Mouse (Mus musculus) embryonic facial prominence, embryonic 12.5 days (tissue): ENCODE data around the gene Ing1. TPM values are rescaled to one million over a fixed set of nuclear protein-coding genes. Genes with fewer than 3 reads are reported as not detected.
A peak's percentile ranks its signal among the peaks of the same experiment; 100 is the strongest.
"Not testable (repeated sequence)": the region's sequence is repeated elsewhere in the genome, so short reads cannot be mapped to it uniquely, and the experiment has no call there.

ENCODE experiments used
- ATAC-seq: fragments of 200-750 bp; cut with Nextera tagmentation; 2 replicates; pipeline ENCODE4 v1.8.0; 2017; ENCODE audit not compliant: insufficient number of reproducible peaks, insufficient read depth, low FRiP score, low TSS enrichment
- H3K27ac ChIP-seq: fragments of 300-500 bp; sonication (generic); 2 replicates; pipeline ENCODE4 v1.5.1; 2016; ENCODE audit warnings: mild to moderate bottlenecking
- H3K27me3 ChIP-seq: fragments of 300-500 bp; sonication (generic); 2 replicates; pipeline ENCODE4 v1.6.1; 2016; ENCODE audit warnings: mild to moderate bottlenecking, moderate library complexity
- H3K36me3 ChIP-seq: fragments of 300-500 bp; sonication (generic); 2 replicates; pipeline ENCODE4 v1.6.1; 2016; ENCODE audit warnings: mild to moderate bottlenecking
- H3K4me1 ChIP-seq: fragments of 300-500 bp; sonication (generic); 2 replicates; pipeline ENCODE4 v1.6.1; 2016
- H3K4me2 ChIP-seq: fragments of 300-500 bp; sonication (generic); replicated peaks from 2 replicates; pipeline ENCODE4 v1.6.1; 2016; ENCODE audit warnings: mild to moderate bottlenecking, moderate library complexity
- H3K4me3 ChIP-seq: fragments of 300-500 bp; sonication (generic); 2 replicates; pipeline ENCODE4 v1.5.1; 2016; ENCODE audit warnings: mild to moderate bottlenecking
- H3K9ac ChIP-seq: fragments of 300-500 bp; sonication (generic); 2 replicates; pipeline ENCODE4 v1.6.1; 2016; ENCODE audit warnings: mild to moderate bottlenecking, moderate library complexity
- H3K9me3 ChIP-seq: fragments of 300-500 bp; sonication (generic); 2 replicates; pipeline ENCODE4 v1.6.1; 2016; ENCODE audit warnings: mild to moderate bottlenecking, moderate library complexity
- WGBS: fragments of 180-500 bp; shearing (Covaris S2); methylation state at CpG from one replicate; pipeline ENCODE4 v1.1.7; 2016; 5-methylcytosine and 5-hydroxymethylcytosine counted together
- polyA plus RNA-seq: library from polyadenylated mRNA; unstranded; fragments of >200 nt; fragmentation: Nextera tagmentation; extraction: Ambion mirVana; gene quantifications from 2 replicates; pipeline ENCODE4 v1.2.1, GENCODE M21; 2016

The Ing1 gene
- polyA plus RNA-seq, 1 experiment from 2014 or later = 39.7 TPM

GRCm38 (mm10) chr8:11530155-11530770 lies 25.1 kb upstream of the Ing1 start:
- no peak for ATAC-seq
- peaks cover 39% of the 10 kb centered on the region for H3K36me3 ChIP-seq
- no peak overlapping the region for H3K9ac ChIP-seq
- H3K9me3 ChIP-seq = no peaks in the 10 kb centered on the region
- no peaks in the 10 kb centered on the region for H3K4me1 ChIP-seq
- H3K27me3 ChIP-seq = no peaks in the 10 kb centered on the region
- no peak overlapping the region for H3K4me3 ChIP-seq
- H3K27ac ChIP-seq = no peak overlapping the region
- no peak overlapping the region for H3K4me2 ChIP-seq
- WGBS = 80% methylated on average over 18 of the region's 18 CpGs

GRCm38 (mm10) chr8:11530849-11531248 lies 24.5 kb upstream of the Ing1 start:
- Histone ChIP-seq H3K4me3 (no peak overlapping the region), H3K4me1 (no peaks in the 10 kb centered on the region), H3K27ac (no peak overlapping the region), H3K4me2 (no peak overlapping the region), H3K36me3 (peaks cover 36% of the 10 kb centered on the region), H3K9me3 (no peaks in the 10 kb centered on the region), H3K27me3 (no peaks in the 10 kb centered on the region), H3K9ac (no peak overlapping the region)
- 69% methylated on average over 4 of the region's 4 CpGs for WGBS
- ATAC-seq = no peak

GRCm38 (mm10) chr8:11534494-11534893 lies 20.9 kb upstream of the Ing1 start:
- WGBS = 39% methylated on average over 9 of the region's 9 CpGs
- H3K4me3 ChIP-seq = no peak overlapping the region
- H3K27me3 ChIP-seq = no peaks in the 10 kb centered on the region
- H3K27ac ChIP-seq = no peak overlapping the region
- no peak overlapping the region for H3K4me2 ChIP-seq
- no peak for ATAC-seq
- H3K9me3 ChIP-seq = no peaks in the 10 kb centered on the region
- no peaks in the 10 kb centered on the region for H3K4me1 ChIP-seq
- peaks cover 46% of the 10 kb centered on the region for H3K36me3 ChIP-seq
- no peak overlapping the region for H3K9ac ChIP-seq

GRCm38 (mm10) chr8:11539049-11539448 lies 16.3 kb upstream of the Ing1 start:
- no peak overlapping the region for H3K27ac ChIP-seq
- no peaks in the 10 kb centered on the region for H3K9me3 ChIP-seq
- WGBS = 95% methylated on average over 4 of the region's 4 CpGs
- no peak for ATAC-seq
- no peaks in the 10 kb centered on the region for H3K27me3 ChIP-seq
- no peak overlapping the region for H3K4me2 ChIP-seq
- peaks cover 43% of the 10 kb centered on the region for H3K36me3 ChIP-seq
- no peaks in the 10 kb centered on the region for H3K4me1 ChIP-seq
- H3K9ac ChIP-seq = no peak overlapping the region
- H3K4me3 ChIP-seq = no peak overlapping the region

- Histone ChIP-seq H3K27me3 (no peaks in the 10 kb centered on the region), H3K4me2 (no peak overlapping the region), H3K9ac (no peak overlapping the region), H3K4me1 (no peaks in the 10 kb centered on the region), H3K27ac (no peak overlapping the region), H3K9me3 (no peaks in the 10 kb centered on the region), H3K4me3 (no peak overlapping the region), H3K36me3 (peaks cover 40% of the 10 kb centered on the region)
- ATAC-seq = no peak
- 95% methylated on average over 8 of the region's 8 CpGs for whole genome bisulfite sequencing
Observed at GRCm38 (mm10) chr8:11540182-11540581, 15.2 kb upstream of the Ing1 start.

DNA sequence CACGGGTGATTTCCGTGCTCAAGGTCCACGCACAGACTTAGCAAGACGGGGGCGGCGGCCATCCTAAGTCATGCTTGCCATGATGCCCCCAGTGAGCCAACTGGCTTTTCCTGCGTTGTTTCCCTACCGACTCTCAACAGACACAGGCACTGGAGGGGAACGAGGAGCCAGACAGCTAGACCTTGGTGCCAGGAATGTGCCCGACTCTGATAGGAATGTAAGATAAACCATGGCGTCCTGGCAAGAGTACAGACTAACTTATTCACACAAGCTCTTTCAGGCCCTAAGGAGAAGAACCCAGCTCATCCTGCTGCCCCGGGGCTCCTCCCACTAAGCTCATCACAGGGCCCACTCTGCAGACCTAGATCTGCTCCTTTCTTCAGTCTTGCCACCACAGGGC lies 13.3 kb upstream of the Ing1 start:
- Histone ChIP-seq H3K27ac (no peak overlapping the region), H3K27me3 (no peaks in the 10 kb centered on the region), H3K36me3 (peaks cover 46% of the 10 kb centered on the region), H3K4me3 (no peak overlapping the region), H3K4me2 (no peak overlapping the region), H3K9ac (no peak overlapping the region), H3K4me1 (no peaks in the 10 kb centered on the region), H3K9me3 (no peaks in the 10 kb centered on the region)
- WGBS = 90% methylated on average over 12 of the region's 12 CpGs
- no peak for ATAC-seq

GRCm38 (mm10) chr8:11542866-11543265 lies 12.5 kb upstream of the Ing1 start:
- Histone ChIP-seq H3K4me1 (no peaks in the 10 kb centered on the region), H3K36me3 (peaks cover 44% of the 10 kb centered on the region), H3K27me3 (no peaks in the 10 kb centered on the region), H3K4me2 (no peak overlapping the region), H3K27ac (no peak overlapping the region), H3K9ac (no peak overlapping the region), H3K4me3 (no peak overlapping the region), H3K9me3 (no peaks in the 10 kb centered on the region)
- 83% methylated on average over 4 of the region's 4 CpGs for WGBS
- no peak for ATAC-seq

- ATAC-seq = no peak
- WGBS = 48% methylated on average over 3 of the region's 3 CpGs
- Histone ChIP-seq H3K36me3 (peaks cover 37% of the 10 kb centered on the region), H3K4me3 (no peak overlapping the region), H3K4me1 (no peaks in the 10 kb centered on the region), H3K27me3 (no peaks in the 10 kb centered on the region), H3K9ac (no peak overlapping the region), H3K4me2 (no peak overlapping the region), H3K27ac (no peak overlapping the region), H3K9me3 (no peaks in the 10 kb centered on the region)
Observed at GRCm38 (mm10) chr8:11544386-11544785, 11.0 kb upstream of the Ing1 start.

- Histone ChIP-seq H3K4me1 (peaks cover 9% of the 10 kb centered on the region; the same call in 1 of the 2 replicates), H3K27me3 (no peaks in the 10 kb centered on the region), H3K36me3 (peaks cover 15% of the 10 kb centered on the region), H3K4me3 (no peak overlapping the region), H3K9me3 (no peaks in the 10 kb centered on the region), H3K4me2 (no peak overlapping the region), H3K27ac (no peak overlapping the region), H3K9ac (no peak overlapping the region; the same call in 1 of the 2 replicates)
- no peak for ATAC-seq
- 66% methylated on average over 6 of the region's 6 CpGs for WGBS
Observed at GRCm38 (mm10) chr8:11547063-11547462, 8.3 kb upstream of the Ing1 start.

DNA sequence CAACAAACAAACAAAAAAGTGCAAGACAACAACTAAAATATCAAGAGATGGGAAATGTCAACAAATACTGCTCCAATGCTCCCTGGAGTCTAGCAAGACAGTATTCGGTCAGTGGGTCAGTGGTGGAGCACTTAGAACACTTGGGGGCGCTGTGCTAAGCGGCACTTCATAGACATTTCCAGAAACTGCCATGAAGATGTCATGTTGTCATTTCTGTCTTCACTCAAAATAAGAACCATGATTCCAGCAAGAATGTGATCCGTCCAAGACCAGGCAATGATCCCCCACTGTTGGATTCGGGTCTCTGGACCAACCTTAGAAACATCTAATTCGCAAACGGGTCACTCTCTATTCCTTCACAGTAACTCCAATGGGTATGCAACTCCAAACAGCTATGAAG lies 5.7 kb upstream of the Ing1 start:
- Histone ChIP-seq H3K27me3 (no peaks in the 10 kb centered on the region), H3K9ac (no peak overlapping the region), H3K36me3 (peaks cover 12% of the 10 kb centered on the region; the same call in 1 of the 2 replicates), H3K4me1 (peaks cover 14% of the 10 kb centered on the region; the same call in 1 of the 2 replicates), H3K9me3 (no peaks in the 10 kb centered on the region), H3K4me2 (peak overlapping the region; percentile 64), H3K27ac (peak overlapping the region; percentile 88; the same call in 1 of the 2 replicates), H3K4me3 (peak overlapping the region; percentile 76)
- no peak for ATAC-seq
- 18% methylated on average over 7 of the region's 7 CpGs for WGBS

DNA sequence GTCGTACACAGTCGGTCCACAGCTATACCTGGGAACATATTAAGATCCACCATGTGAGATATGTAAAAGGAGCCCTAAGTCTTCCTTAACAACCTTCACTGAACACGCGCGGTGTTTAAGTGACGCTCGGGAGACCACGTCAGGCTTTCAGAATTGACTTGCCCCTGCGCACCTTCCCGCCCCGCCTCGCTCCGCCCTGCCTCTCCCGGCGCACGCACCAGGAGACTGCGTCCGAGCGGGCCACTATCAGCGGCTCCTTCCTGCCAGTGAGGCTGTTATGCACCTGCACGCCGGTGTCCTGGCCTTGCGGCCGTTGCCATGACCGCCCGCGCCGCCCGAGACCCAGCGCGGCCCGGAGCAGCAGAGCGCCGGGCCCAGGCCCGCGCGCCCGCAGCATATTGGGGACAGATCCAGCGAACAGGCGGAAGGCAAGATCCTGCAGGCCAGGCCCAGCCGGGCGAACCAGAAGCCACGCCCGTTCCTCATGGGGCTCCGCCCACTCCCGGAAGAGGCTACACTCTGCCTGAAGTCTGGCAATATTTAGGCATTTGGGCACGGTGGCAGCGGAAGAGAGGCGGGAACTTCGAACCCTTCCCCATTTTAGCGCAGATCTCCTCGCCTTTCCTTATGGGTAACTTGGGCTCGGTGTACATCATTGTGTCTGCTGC lies 5.0 kb upstream of the Ing1 start, which contains the start of gene Cars2:
Gene Cars2, minus strand, starts transcription at position 503 of the 668 bp plus-strand sequence.
- Histone ChIP-seq H3K9me3 (no peaks in the 10 kb centered on the region), H3K27me3 (no peaks in the 10 kb centered on the region)
- under 1% methylated on average over 53 of the region's 53 CpGs for WGBS

DNA sequence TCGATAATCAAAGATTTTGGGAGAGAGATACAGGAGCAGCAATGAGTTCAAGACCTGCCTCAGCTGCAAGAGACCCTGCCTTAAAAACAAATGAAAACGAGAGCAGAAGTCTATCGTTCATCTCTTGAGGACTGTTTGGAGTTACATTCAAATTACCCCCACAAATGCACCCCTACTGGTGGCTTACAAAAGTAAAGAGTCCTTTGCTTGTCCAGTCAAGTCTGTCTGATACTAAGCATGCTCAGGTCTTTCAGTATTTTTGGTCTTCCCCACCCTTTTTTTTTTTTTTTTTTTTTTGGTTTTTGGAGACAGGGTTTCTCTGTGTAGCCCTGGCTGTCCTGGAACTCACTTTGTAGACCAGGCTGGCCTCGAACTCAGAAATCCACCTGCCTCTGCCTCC lies 3.9 kb upstream of the Ing1 start:
- not testable (repeated sequence) for H3K36me3 ChIP-seq, H3K4me3 ChIP-seq, H3K9me3 ChIP-seq, ATAC-seq, H3K27ac ChIP-seq, H3K4me2 ChIP-seq, H3K27me3 ChIP-seq, H3K9ac ChIP-seq
- 86% methylated on average over 4 of the region's 4 CpGs for WGBS
- H3K4me1 ChIP-seq = peaks cover 15% of the 10 kb centered on the region; the same call in 1 of the 2 replicates

More for the DNA sequence above, 5.0 kb upstream of the Ing1 start, which contains the start of gene Cars2:
- H3K4me1 ChIP-seq = peaks cover 15% of the 10 kb centered on the region; the same call in 1 of the 2 replicates
- peaks cover 10% of the 10 kb centered on the region; the same call in 1 of the 2 replicates for H3K36me3 ChIP-seq
- ATAC-seq = peak; percentile 49; the same call in 1 of the 2 replicates
- peak within 1 kb of the TSS; percentile 83 for H3K9ac ChIP-seq
- peak within 1 kb of the TSS; percentile 64 for H3K4me2 ChIP-seq
- H3K27ac ChIP-seq = peak within 1 kb of the TSS; percentile 88
- H3K4me3 ChIP-seq = peak within 1 kb of the TSS; percentile 76
